Mouse (Mus musculus) central nervous system, embryonic 18 days (tissue): Measurements from ENCODE around the gene Cyp3a59. TPM values are rescaled to one million over a fixed set of nuclear protein-coding genes. Genes with fewer than 3 reads are reported as not detected.

ENCODE experiments used
- polyA plus RNA-seq: library from polyadenylated mRNA; depleted of rRNA; stranded (reverse); fragments of >200 nt; gene quantifications from 2 replicates; pipeline ENCODE4 v1.2.3, GENCODE M21; 2012; rRNA removed

Gene Cyp3a59
- polyA plus RNA-seq, result not detected in 2 replicates

GRCm38 (mm10) chr5:146078945-146079344 is at the start of gene Cyp3a59:
Cyp3a59 (plus strand) TSS chr5:146079257.

GRCm38 (mm10) chr5:146160439-146160838 is 81.4 kb downstream of the Cyp3a59 start, which contains the start of gene Gm5565:
Gm5565 (minus strand) TSS chr5:146160539.

Other genes with a start within 250 kb of the Cyp3a59 start
- gene Cyp3a11, start 199.3 kb upstream of the Cyp3a59 start, polyA plus RNA-seq, result not detected in 2 replicates
- gene Cyp3a25, start 69.6 kb upstream of the Cyp3a59 start, polyA plus RNA-seq, result not detected in 2 replicates
- not detected in 2 replicates for gene Gm5565, start 81.3 kb downstream of the Cyp3a59 start, polyA plus RNA-seq
- gene Gm6309, start 91.5 kb downstream of the Cyp3a59 start, polyA plus RNA-seq, result not detected in 2 replicates
- gene 1700001J03Rik, start 106.0 kb downstream of the Cyp3a59 start, polyA plus RNA-seq, result 0.51 and 0.78 TPM in 2 replicates
- 21.4 and 22.5 TPM in 2 replicates for gene Rnf6, start 142.3 kb downstream of the Cyp3a59 start, polyA plus RNA-seq
- 62.7 and 62.9 TPM in 2 replicates for gene Cdk8, start 152.0 kb downstream of the Cyp3a59 start, polyA plus RNA-seq